Mouse (Mus musculus) WW6 (cell line): ENCODE data around the gene Map4k2.
"Not testable (repeated sequence)": the region's sequence is repeated elsewhere in the genome, so short reads cannot be mapped to it uniquely, and the experiment has no call there.

ENCODE experiments used
- DNase-seq: peaks from one replicate; pipeline ENCODE4 v3.0.0-alpha.2; 2013; ENCODE audit warnings: low read depth, low spot score

Map4k2 gene

DNA sequence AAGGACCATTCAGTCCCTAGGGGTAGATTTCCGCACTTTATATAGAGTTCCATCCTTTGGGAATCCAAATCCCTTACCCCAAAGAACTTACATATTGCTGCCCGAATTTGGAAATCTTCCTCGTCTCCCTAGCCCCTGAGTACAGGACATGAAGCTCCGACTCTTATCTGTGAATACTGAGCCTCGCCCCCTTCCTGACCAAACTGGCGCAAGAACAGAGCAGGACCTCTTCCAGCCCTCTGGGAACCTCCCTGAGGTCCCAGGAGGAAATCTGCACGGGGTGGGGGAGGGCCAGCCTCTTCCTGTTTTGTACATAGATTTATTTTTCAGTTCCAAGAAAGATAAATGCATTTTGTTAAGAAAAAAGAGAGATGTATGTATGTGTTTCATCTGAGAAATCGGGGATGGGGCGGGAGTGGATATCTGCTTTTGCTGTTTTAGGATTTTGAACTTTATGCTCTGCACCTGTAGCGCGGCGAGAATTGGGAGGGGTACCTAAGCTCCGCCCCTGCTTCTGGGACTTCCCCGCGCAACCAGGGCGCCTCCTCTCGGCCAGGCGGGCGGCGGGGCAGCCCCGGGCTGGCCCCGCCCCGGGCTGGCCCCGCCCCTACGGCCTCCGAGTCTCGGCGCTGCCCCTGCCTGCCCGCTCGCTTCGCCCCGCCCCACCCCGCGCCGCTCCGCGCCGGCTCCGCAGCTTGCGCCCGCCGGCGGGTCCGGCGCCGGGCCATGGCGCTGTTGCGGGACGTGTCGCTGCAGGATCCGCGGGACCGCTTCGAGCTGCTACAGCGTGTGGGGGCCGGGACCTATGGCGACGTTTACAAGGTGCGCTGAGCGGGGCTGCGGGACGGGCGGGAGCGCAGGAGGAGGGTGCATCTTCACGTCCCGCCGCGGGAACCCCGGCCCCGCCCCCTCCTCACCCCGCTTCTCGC is at the start of gene Map4k2:
Map4k2 (plus strand) TSS at position 612 of the 929 bp plus-strand sequence.
- DNase-seq: no peak

DNA sequence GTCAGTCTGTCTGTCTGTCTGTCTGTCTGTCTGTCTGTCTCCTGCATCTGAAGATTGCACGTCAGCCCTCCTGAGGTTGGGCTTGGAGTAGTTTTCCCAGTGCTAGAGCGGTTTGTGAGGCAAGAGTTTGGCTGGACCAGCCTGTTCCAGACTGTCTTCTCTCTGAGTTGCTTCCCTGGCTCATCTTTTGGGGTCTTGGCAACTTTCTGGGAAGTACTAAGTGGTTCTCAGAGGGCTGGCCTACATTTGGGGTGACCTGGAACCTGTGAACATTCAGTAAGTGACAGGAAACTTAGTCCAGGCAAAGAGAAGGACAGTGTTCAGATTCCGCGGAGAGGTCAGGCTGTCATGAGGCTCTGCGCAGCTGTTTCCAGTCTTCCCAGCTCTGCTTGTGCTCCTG is 48.7 kb upstream of the Map4k2 start:
- DNase-seq: no peak

DNA sequence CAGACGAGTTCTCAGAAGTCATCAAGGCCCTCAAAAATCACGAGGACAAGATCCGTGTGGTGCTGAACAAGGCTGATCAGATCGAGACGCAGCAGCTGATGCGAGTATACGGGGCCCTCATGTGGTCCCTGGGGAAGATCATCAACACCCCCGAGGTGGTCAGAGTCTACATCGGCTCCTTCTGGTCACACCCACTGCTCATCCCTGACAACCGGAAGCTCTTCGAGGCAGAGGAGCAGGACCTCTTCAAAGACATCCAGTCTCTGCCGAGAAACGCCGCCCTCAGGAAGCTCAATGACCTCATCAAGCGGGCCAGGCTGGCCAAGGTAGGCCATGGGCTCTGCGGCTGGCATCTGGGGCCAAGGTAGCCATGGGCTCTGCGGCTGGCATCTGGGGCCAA is 46.6 kb upstream of the Map4k2 start:
- DNase-seq: no peak

DNA sequence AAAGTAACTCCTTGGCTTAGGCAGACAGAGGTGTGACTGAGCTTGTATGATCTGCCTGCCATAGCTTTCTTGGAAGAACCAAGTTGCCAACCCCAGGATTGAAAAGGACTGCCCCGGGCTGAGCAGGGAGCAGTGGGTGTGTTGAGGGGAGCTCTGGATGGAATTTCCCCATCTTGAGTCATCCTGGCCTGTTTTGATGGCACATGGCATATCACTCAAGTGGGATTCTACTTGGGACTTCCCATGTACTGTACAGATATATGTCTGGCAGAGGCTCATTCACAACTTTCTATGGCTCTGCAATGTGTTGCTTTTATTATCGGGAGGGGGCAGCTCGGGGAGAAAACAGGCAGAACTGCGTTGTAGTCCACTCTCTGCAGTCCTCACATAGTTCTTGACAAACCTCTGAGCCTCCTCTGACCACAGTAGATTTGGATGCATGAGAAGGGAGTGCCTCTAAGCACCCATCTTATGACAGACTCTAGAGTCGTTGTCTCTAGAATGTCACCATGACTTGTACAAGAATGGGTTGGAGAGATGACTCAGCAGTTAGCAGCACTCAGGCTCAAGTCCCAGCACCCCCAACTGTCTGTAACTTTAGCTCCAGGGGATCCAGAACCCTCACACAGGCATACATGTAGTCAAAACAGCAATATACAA is 44.3 kb upstream of the Map4k2 start:
- DNase-seq: no peak

DNA sequence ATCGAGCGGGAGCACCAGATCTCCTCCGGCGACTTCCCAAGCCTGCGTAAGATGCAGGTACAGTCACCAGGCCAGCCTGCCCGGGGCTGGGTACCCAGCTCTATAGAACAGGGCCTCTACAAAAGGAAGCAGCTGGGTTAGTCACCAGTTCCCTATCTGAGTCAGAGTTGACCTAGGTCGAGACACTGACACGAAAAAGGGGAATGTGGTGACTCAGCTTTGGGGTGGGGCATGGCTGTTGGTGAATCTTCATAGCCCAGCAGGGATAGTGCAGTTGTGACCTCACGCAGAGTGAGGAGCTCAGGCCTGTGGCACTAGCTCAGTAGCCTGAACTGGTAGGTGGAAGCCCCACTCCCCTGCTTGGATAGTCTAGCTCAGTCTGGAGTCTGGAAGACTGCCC is 43.3 kb upstream of the Map4k2 start:
- DNase-seq: no peak

DNA sequence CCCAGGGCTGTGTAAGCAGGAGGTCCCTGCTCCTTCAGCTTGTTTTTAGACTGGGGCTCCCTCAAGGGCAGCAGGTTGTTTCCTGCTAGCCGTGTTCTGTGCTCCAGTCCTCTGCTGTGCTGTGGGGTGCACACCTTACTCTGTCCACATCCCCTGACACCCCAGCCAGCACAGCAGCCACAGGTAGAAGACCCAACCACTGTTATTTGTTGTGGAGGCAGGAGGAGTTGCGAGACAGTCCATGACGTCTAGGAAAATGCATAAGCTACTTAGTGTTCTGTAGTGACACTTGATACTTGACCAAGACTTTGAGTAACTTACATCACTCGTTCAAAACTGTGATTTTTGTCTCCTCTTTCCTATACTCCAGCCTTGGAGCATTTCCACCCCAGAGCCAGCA is 41.9 kb upstream of the Map4k2 start:
- DNase-seq: no peak

DNA sequence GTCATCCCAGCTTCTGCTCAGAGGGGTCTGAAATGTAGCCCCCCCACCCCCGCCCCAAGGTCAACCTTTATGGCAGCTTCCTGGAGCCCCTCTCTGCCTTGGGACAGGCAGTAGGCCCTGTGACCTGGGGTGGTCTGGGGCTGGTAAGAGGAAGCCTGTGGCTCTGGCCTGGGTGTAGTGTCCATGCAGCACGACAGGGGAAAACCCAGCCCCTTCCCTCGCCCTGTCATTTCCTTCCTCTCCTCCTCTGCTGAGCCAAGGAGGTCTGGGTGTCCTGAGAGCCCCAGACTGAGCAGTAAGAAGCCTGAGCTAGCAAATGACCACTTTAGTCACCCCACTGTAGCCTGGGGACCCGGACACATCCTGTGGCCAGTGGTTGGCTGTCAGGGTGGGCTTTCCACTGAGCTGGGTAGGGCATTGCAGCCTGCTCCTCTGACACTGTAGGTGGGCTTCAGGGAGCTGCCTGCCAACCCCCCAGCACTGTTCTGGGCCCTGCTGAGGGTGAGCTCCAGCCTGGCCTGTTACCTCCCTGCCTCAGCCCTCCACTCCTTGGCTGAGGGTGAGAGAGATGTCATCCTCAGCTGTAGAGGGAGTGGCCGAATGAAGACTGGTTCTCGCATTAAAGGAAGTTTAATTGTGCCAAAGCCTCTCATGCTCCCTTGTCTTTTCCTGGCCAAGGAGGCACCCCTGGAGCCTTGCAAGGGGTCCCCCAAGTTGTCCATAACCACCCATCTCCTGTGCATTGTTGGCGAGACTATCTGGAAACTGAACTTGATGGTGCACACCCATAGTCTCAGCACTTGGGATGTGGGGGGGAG is 41.3 kb upstream of the Map4k2 start:
- no peak for DNase-seq

DNA sequence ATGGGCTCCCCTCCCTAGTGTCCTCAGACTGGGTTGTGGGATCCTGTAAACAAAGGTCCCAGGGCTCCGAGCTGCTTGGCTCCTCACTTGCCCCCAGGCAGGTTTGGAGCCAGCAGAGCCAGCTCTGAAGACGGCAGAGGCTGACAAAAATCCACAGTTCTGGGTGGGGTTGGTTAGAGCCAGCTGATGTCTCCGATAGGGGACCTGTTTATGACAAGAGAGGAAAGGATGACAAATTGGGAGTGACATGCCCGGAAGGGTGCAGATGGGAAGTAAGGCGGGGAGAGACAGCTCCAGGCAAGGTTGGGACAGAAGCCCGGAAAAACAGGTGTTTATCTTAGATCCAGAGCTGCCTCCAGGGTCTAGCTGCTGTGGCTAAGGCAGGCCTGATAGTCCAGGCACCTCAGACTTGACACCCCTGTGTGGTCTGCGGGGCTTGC is 40.5 kb upstream of the Map4k2 start:
- no peak for DNase-seq

DNA sequence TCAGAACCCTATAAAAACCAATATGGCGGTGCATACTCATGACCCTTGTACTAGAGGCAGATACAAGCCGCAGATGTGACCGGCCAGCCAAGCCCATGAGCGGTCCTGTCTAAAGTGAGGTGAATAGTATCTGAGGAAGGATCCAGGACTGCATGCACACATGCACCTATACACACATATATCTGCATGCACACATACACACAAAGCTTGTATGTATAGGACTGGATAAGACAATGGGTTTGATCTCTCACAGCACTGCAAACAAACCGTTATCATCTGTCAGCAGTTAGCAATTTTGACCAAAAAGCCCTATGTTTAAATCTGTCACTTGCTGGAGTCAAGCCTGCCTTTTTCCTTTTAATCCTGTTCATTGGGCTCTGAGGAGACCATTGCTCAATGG is 38.8 kb upstream of the Map4k2 start:
- no peak for DNase-seq

DNA sequence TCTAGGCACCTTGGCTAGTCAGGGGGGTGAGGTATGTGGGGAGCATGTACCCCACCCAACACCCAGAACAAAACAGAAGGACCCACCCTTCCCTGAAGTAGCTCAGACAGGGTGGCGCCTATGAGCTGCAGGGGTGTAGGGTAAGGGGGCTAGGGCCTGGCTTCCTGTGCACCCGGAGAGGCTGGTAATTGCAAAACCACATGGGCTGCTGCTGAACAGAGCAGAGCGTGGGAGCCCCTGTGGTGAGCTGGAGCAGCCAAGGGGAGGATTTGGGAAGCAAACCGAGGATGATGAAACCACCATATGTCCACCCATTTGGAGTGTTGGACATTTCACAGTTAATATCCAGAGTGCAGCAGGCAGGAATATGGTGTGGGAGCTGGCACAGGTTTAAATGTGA is 38.4 kb upstream of the Map4k2 start:
- no peak for DNase-seq

DNA sequence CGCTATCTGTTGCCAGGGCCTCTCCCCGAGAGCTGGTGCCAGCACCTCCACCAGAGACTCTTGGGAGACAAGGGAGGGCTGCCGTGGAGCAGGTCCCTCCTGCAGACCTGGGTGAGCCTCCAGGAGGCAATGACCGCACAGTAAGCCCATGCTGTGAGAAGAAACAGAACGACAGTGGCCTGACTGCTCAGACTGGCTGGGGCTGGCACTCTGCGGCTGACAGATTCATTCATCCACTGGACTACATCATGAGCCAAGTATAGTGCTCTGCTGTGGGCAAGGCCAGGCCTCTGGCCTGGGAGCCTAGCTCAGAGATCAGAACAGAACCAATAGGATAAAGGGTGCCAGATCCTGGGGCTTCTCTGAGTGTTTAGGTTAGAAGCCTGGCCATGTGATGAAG is 37.1 kb upstream of the Map4k2 start:
- DNase-seq: no peak

DNA sequence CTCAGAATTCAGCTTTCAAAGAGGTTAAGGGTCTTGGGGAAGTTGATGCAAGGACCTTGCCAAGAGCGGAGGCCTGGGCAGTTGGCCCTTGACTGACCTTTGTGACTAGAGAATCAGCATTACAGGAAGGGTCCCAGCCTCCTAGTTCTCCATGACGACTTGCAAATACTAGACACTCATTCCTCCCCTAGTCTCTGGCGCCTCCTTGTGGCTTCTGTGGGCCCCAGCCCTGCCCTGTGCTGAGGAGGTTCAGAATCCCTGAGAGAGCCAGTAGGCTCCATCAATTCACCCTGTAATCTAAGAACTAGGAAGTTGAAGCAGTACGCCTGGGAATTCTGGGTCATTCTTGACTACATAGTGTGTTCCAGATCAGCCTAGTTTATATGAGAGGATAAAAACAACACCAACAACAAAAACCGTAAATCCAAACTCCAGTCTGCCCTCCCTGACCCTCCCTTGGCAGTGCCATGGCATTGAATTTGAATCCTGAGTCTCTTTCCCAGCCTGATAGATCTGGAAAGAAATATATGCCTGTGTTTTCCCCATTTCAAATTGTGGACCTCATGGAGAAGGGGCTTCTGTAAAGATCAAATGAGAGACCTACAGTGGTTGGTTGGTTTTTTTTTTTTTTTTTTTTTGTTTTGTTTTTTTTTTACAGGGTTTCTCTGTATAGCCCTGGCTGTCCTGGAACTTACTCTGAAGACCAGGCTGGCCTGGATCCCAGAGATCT is 36.0 kb upstream of the Map4k2 start:
- DNase-seq: peak; percentile 63

DNA sequence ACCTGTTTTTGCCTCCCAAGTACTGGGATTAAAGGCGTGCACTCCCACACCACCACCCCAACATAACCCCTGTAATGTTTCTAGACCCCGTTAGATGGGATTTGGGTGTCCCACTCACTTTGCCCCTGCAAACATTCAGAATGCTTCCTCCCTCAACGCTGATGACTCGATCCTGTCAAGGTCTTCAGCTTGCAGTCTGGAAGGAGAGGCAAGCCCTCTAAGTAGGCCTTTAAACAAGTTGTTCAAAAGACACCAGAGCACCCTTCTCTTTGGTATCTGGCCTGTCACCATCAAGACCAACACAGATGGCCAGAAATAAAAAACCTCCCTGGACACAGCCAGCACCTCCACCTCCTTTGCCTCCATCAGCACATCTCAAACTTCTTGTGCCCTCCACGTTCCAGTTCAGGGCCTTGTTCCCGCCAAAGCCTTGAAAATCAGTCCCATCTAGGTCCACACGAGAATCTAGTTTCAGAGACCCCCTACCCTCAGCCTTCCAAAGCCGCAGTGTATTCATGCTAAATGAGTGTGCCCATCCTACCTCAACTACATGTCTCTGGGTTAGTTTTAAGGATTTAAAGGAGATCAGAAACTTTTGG is 35.3 kb upstream of the Map4k2 start:
- DNase-seq: no peak

DNA sequence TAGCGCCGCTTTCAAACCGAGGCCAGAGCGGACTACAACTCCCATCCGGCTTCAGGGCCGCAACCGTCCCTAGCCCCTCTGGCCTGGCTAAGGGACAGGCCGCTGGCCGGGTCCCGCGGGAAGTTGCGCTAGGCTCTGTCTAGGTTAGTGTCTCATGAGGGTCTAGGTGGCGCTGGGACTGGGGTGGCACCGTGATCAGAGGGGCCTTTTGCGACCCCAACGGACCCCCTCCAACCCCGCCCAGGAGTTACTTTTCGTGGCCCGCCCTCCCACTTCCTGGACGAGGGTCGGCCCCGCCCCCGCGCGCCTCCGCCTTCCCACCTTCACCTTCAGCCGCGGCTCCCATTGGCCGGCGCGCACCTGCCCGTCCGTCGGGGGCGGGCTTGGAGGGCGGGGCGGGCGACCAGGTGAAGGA is 34.8 kb upstream of the Map4k2 start, which contains the start of gene Cdc42bpg:
Cdc42bpg (plus strand) TSS at position 320 of the 415 bp plus-strand sequence.
- peak; percentile 77 for DNase-seq

DNA sequence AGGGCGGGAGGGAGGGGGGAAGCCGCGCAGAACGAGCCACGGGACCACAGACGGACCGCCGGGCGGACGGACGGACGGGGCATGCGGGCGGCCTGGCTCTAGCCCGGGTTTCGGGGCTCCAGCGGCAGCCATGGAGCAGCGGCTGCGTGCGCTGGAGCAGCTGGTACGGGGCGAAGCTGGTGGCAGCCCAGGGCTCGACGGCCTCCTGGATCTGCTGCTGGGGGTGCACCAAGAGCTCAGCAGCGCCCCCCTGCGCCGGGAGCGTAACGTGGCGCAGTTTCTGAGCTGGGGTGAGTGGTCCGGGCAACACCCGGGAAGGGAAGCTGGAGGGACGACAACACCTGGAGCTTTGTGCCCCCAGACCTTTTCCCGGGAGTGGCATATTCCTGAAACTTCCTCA is 34.3 kb upstream of the Map4k2 start:
- peak; percentile 79 for DNase-seq

DNA sequence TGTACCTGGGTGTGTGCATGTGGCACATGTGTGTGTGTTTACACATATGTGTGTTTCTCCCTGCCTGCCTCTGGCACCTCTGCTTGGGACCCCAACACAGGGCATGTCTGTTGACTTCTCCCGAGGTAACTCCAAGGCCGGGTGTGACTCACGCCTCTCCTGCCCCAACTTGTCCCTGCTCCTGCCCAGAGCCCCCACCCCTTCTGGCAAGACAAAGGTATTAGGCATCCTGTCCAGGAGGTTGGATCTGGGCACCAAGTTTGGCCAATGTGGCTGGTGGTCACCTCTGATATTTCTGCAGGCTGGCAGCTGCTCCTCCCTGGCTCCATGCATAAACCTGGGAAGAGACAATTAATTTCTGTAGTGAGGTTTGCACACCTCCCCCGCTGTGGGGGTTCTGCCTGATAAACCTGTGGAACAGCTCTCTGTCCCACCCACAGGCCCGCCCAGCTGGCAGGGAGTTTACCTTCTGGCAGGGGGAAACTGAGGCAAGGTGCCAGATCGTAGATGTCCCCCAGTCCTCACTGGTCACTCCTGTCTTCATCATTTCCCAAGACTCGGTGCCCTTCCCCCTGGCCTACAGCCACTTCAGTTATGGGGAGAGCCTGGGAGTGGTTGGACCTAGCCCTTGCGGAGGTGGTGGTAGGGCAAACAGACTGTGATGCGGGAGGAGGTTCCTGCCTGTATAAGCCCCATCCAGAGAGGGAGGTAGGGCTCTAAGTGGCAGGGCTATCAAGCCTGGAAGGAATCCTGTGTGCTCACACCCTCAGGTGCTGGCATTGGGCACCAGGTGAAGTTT is 33.0 kb upstream of the Map4k2 start:
- DNase-seq: no peak

DNA sequence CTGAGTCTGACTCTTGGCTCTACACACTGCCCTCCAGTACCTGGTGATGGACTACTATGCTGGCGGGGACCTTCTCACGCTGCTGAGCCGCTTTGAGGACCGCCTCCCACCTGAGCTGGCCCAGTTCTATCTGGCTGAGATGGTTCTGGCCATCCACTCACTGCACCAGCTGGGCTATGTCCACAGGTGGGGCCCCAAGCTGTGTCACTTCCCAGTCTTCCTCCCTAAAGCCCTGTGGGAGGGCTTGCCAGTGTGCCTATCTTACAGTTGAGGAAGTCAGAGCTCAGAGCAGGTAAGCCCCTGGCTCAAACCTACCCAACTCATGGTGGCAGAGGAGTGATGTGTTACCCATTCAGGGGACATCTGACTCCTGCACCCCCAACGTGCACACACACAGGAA is 30.8 kb upstream of the Map4k2 start:
- DNase-seq: no peak

DNA sequence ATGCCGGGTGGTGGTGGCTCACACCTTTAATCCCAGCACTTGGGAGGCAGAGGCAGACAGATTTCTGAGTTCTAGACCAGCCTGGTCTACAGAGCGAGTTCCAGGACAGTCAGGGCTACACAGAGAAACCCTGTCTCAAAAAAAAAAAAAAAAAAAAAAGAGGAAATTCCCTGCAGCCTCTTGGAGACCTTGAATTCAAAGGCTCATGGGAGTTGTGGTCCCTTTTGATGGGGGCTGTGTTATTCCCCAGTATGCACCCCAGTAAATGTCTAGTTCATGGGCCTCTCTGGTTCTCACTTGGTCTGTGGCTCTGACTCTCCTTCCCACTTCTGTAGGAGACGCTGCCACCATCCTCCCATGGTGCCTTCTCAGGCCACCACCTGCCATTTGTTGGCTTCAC is 29.2 kb upstream of the Map4k2 start:
- not testable (repeated sequence) for DNase-seq

DNA sequence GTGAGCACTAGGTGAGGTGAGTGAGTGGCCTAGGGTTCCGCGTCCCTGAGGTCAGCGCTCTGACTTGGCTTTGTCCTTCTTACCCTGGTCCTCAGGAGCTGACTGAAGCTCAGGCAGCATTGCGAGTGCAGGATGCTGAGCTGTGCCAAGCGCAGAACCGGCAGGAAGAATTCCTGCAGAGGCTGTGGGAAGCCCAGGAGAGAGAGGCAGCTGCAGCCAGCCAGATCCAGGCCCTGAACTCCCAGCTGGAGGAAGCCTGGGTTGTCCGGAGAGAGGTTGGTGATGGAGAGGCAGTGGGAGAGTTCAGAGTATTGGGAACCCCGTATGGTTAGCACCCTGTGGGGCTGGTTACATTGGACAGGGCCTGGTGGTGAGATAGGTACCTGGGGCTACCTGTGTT is 27.1 kb upstream of the Map4k2 start:
- no peak for DNase-seq

DNA sequence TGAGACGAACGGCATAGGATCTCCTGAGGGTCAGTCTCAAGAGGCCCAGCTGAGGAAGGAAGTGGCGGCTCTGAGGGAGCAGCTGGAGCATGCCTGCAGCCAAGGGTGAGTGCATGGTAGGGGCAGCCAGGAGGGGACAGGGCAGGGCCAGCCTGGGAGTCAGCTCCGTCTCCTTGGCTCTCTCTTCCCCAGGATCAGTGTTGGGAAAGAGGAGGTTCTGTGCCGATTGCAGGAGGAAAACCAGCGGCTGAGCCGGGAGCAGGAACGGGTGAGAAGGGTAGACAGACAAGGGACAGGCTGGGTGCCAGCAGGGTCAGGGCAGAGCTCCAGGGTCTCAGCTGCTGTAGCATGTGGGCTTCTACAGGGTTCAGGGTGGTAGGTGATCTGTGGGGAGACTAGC is 26.4 kb upstream of the Map4k2 start:
- DNase-seq: no peak
